Mouse (Mus musculus) kidney, adult 8-10 months (tissue): ENCODE measurements around the gene Pdzrn3.

Experiments
- DNase-seq, 2 experiments: peaks; one replicate each; pipeline ENCODE4 v3.0.0; 2022

Pdzrn3 gene

GRCm38 (mm10) chr6:101366809-101367602, 10.7 kb downstream of the Pdzrn3 start:
- DNase-seq, result peak; percentile 48 to 71

GRCm38 (mm10) chr6:101365795-101366194, 11.9 kb downstream of the Pdzrn3 start:
- no peak for DNase-seq

GRCm38 (mm10) chr6:101363904-101364303, 13.8 kb downstream of the Pdzrn3 start:
- DNase-seq, result no peak

- DNase-seq, result no peak
Measured at GRCm38 (mm10) chr6:101362728-101363127, 15.0 kb downstream of the Pdzrn3 start.

GRCm38 (mm10) chr6:101362268-101362667, 15.4 kb downstream of the Pdzrn3 start:
- no peak for DNase-seq

GRCm38 (mm10) chr6:101360211-101360737, 17.4 kb downstream of the Pdzrn3 start:
- no peak for DNase-seq

GRCm38 (mm10) chr6:101359646-101360045, 18.1 kb downstream of the Pdzrn3 start:
- DNase-seq, result no peak

GRCm38 (mm10) chr6:101354887-101355286, 22.8 kb downstream of the Pdzrn3 start:
- DNase-seq, result no peak

- no peak for DNase-seq
Measured at GRCm38 (mm10) chr6:101354230-101354881, 23.3 kb downstream of the Pdzrn3 start.

- peak; percentile 18 to 61 for DNase-seq
Measured at GRCm38 (mm10) chr6:101353701-101354100, 24.0 kb downstream of the Pdzrn3 start.

GRCm38 (mm10) chr6:101352626-101353025, 25.1 kb downstream of the Pdzrn3 start:
- no peak for DNase-seq

- no peak for DNase-seq
Measured at GRCm38 (mm10) chr6:101351100-101351499, 26.6 kb downstream of the Pdzrn3 start.

GRCm38 (mm10) chr6:101350414-101350973, 27.2 kb downstream of the Pdzrn3 start:
- DNase-seq, result no peak

- no peak for DNase-seq
Measured at GRCm38 (mm10) chr6:101348496-101348895, 29.2 kb downstream of the Pdzrn3 start.

GRCm38 (mm10) chr6:101340051-101340450, 37.6 kb downstream of the Pdzrn3 start:
- no peak for DNase-seq

- no peak for DNase-seq
Measured at GRCm38 (mm10) chr6:101337842-101338528, 39.7 kb downstream of the Pdzrn3 start.

- peak; percentile 45 to 53 for DNase-seq
Measured at GRCm38 (mm10) chr6:101336660-101337059, 41.0 kb downstream of the Pdzrn3 start.

- DNase-seq, result no peak
Measured at GRCm38 (mm10) chr6:101335744-101336143, 42.0 kb downstream of the Pdzrn3 start.

GRCm38 (mm10) chr6:101334495-101334894, 43.2 kb downstream of the Pdzrn3 start:
- no peak for DNase-seq

- DNase-seq, result no peak
Measured at GRCm38 (mm10) chr6:101330392-101330791, 47.3 kb downstream of the Pdzrn3 start.

GRCm38 (mm10) chr6:101329499-101329898, 48.2 kb downstream of the Pdzrn3 start:
- no peak for DNase-seq

GRCm38 (mm10) chr6:101328514-101328913, 49.2 kb downstream of the Pdzrn3 start:
- no peak for DNase-seq

- DNase-seq, result no peak
Measured at GRCm38 (mm10) chr6:101327741-101328140, 50.0 kb downstream of the Pdzrn3 start.
